Mouse (Mus musculus): ENCODE measurements around the gene Bcl6b. TPM values are rescaled to one million over a fixed set of nuclear protein-coding genes. Genes with fewer than 3 reads are reported as not detected.

Bcl6b gene
- total RNA-seq (2018; cell fraction: chromatin; rRNA removed), result not detected
- total RNA-seq (2018; cell fraction: cytosol; rRNA removed), result under 1 TPM in 12 of 26 experiments, not detected in 14; 0.03 to 0.33 (median 0.09) TPM
- 1 to 10 TPM in 2 of 26 experiments, under 1 TPM in 5, not detected in 19; 0.19 to 1.3 (median 0.23) TPM for total RNA-seq (2018; cell fraction: nucleus; rRNA removed)
- polyA plus RNA-seq (2018), result 0.14 TPM in 1 of 3 replicates, not detected in the others

GRCm38 (mm10) chr11:70229260-70230010 lies at the start of gene Bcl6b:
Gene Bcl6b (minus strand): TSS chr11:70229798.
- Histone ChIP-seq H3K79me2 (ENCODE audit: inconsistent target) (no peaks in the 10 kb centered on the region), H3K4me3 (ENCODE audit: inconsistent target) (peak within 1 kb of the TSS; percentile 2; the same call in 1 of the 2 replicates), H3K27ac (no peak within 1 kb of the TSS), H3K36me3 (ENCODE audit: inconsistent target) (no peaks in the 10 kb centered on the region)
- 2% methylated on average over 39 of the region's 39 CpGs for WGBS (ENCODE audit: missing documents)

DNA sequence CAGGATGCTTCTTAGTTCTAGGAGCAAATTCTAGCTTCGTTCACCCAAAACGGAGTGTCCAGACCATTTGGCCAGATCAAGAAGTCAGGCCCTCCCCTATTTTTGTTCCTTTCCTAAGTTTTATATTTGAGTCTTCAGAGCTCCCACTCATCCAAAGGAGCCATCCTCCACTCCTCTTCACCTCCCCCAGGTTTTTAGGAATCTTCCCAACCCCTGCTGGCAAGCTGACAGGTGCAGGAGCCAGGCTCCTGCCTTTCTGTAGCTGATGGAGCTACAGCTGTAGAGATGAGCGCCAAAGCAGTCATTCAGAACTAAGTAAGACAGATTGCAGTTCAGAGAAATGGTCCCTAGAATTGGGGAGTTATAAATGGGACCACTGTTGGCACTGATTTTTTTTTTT lies 49.4 kb upstream of the Bcl6b start:
- 98% methylated on average over 3 of the region's 3 CpGs for WGBS (ENCODE audit: missing documents)
- Histone ChIP-seq H3K36me3 (ENCODE audit: inconsistent target) (no peaks in the 10 kb centered on the region), H3K27ac (no peak overlapping the region), H3K4me3 (ENCODE audit: inconsistent target) (no peak overlapping the region), H3K79me2 (ENCODE audit: inconsistent target) (no peaks in the 10 kb centered on the region)

GRCm38 (mm10) chr11:70271641-70272040 lies 42.0 kb upstream of the Bcl6b start:
- H3K36me3 ChIP-seq (ENCODE audit: inconsistent target), result no peaks in the 10 kb centered on the region
- WGBS (ENCODE audit: missing documents), result 92% methylated on average over 7 of the region's 7 CpGs
- no peaks in the 10 kb centered on the region for H3K79me2 ChIP-seq (ENCODE audit: inconsistent target)

DNA sequence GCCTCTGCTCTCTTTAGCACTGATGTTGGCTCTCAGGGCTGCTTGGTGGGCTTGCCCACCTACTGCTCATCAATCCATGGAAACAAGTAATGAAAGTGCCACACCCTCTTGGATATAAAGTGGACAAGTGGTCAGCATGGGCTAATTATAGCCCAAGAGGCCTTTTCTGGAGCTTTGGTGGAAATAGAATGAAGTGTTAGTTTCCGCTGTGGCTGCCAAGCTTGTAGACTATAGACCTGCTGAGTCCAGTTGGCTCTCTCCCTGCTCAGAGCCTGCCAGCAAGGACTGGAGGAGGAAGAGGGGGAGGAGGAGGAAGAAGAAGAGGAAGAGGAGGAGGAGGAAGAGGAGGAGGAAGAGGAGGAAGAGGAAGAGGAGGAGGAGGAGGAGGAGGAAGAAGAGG lies 36.8 kb upstream of the Bcl6b start:
- no peak overlapping the region for H3K4me3 ChIP-seq (ENCODE audit: inconsistent target)
- 100% methylated on average over 1 of the region's 1 CpGs for WGBS (ENCODE audit: missing documents)
- H3K79me2 ChIP-seq (ENCODE audit: inconsistent target), result no peaks in the 10 kb centered on the region
- H3K36me3 ChIP-seq (ENCODE audit: inconsistent target), result no peaks in the 10 kb centered on the region
- no peak overlapping the region for H3K27ac ChIP-seq

More at GRCm38 (mm10) chr11:70271641-70272040, 42.0 kb upstream of the Bcl6b start:
- no peak overlapping the region for H3K27ac ChIP-seq
- H3K4me3 ChIP-seq (ENCODE audit: inconsistent target), result no peak overlapping the region

- H3K79me2 ChIP-seq (ENCODE audit: inconsistent target), result no peaks in the 10 kb centered on the region
- no peak overlapping the region for H3K4me3 ChIP-seq (ENCODE audit: inconsistent target)
- WGBS (ENCODE audit: missing documents), result 91% methylated on average over 4 of the region's 4 CpGs
- no peaks in the 10 kb centered on the region for H3K36me3 ChIP-seq (ENCODE audit: inconsistent target)
- H3K27ac ChIP-seq, result no peak overlapping the region
Observed at GRCm38 (mm10) chr11:70265819-70266218, 36.2 kb upstream of the Bcl6b start.

- WGBS (ENCODE audit: missing documents), result 42% methylated on average over 3 of the region's 3 CpGs
- H3K36me3 ChIP-seq (ENCODE audit: inconsistent target), result no peaks in the 10 kb centered on the region
- no peak overlapping the region for H3K27ac ChIP-seq
- H3K4me3 ChIP-seq (ENCODE audit: inconsistent target), result no peak overlapping the region
- H3K79me2 ChIP-seq (ENCODE audit: inconsistent target), result no peaks in the 10 kb centered on the region
Observed at GRCm38 (mm10) chr11:70265252-70265651, 35.7 kb upstream of the Bcl6b start.

GRCm38 (mm10) chr11:70259035-70259434 lies 29.4 kb upstream of the Bcl6b start:
- Histone ChIP-seq H3K36me3 (ENCODE audit: inconsistent target) (no peaks in the 10 kb centered on the region), H3K79me2 (ENCODE audit: inconsistent target) (no peaks in the 10 kb centered on the region), H3K4me3 (ENCODE audit: inconsistent target) (no peak overlapping the region), H3K27ac (no peak overlapping the region)
- WGBS (ENCODE audit: missing documents), result 95% methylated on average over 4 of the region's 4 CpGs

DNA sequence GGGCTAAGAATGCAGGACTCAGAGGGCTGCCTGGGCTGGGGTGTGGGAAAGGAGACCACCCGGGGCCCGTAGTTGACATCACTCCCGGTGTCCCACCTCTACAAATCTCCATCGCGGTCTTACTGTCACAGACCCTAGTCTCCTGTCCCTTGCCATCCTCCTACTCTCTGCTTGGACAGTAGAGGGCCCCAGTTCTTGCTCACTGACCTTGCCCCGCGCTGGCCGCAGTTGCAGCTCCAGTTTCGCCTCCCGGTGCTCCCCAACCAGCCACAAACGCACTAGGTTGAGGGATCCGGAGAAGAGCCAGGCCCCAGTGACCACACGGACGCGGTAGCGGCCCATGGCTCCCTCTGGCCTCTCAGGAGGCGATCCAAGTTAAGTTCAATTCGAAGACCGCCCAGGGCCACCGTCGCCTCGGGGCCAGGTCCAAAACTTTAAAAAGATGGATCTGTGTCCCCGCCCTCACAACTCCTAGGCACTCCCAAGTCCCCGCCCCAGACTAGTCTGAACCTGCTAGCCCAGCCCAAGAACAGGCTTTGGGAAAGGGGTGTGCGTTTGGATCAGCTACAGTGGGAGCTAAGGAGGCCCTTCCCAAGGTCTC lies 25.4 kb upstream of the Bcl6b start, which contains the start of gene Alox12:
Alox12 (minus strand) TSS at position 423 of the 601 bp plus-strand sequence.
- WGBS (ENCODE audit: missing documents), result 21% methylated on average over 25 of the region's 25 CpGs
- H3K4me3 ChIP-seq (ENCODE audit: inconsistent target), result no peak within 1 kb of the TSS
- no peaks in the 10 kb centered on the region for H3K79me2 ChIP-seq (ENCODE audit: inconsistent target)
- H3K36me3 ChIP-seq (ENCODE audit: inconsistent target), result no peaks in the 10 kb centered on the region
- no peak within 1 kb of the TSS for H3K27ac ChIP-seq

DNA sequence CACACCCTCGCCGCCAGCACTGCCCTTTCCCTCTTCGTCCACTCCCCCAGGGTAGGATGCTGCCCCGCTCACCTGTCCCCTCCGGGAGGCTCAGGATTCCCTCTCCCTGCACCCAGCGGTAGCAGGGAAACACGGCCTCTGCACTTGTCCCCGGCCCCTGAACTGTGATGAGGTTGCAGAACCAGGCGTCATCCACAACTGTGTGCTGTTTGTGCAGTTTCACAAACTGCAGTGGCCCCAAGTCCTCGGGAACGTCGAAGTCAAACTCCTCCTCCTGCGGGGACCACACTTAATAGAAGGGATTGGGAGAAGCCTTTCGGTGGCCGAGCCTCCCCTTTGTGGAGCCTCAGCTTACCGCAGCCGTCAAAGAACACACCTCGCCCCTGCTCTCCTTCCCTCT lies 24.7 kb upstream of the Bcl6b start:
- WGBS (ENCODE audit: missing documents), result 2% methylated on average over 16 of the region's 18 CpGs
- no peak overlapping the region for H3K4me3 ChIP-seq (ENCODE audit: inconsistent target)
- H3K27ac ChIP-seq, result no peak overlapping the region
- no peaks in the 10 kb centered on the region for H3K36me3 ChIP-seq (ENCODE audit: inconsistent target)
- H3K79me2 ChIP-seq (ENCODE audit: inconsistent target), result no peaks in the 10 kb centered on the region

GRCm38 (mm10) chr11:70251853-70252252 lies 22.3 kb upstream of the Bcl6b start:
- Histone ChIP-seq H3K4me3 (ENCODE audit: inconsistent target) (no peak overlapping the region), H3K36me3 (ENCODE audit: inconsistent target) (no peaks in the 10 kb centered on the region)
- WGBS (ENCODE audit: missing documents), result 92% methylated on average over 6 of the region's 8 CpGs

GRCm38 (mm10) chr11:70250150-70250549 lies 20.6 kb upstream of the Bcl6b start:
- H3K4me3 ChIP-seq (ENCODE audit: inconsistent target), result no peak overlapping the region
- no peaks in the 10 kb centered on the region for H3K36me3 ChIP-seq (ENCODE audit: inconsistent target)
- H3K27ac ChIP-seq, result no peak overlapping the region
- H3K79me2 ChIP-seq (ENCODE audit: inconsistent target), result no peaks in the 10 kb centered on the region
- WGBS (ENCODE audit: missing documents), result 23% methylated on average over 11 of the region's 11 CpGs

More at GRCm38 (mm10) chr11:70251853-70252252, 22.3 kb upstream of the Bcl6b start:
- no peaks in the 10 kb centered on the region for H3K79me2 ChIP-seq (ENCODE audit: inconsistent target)
- H3K27ac ChIP-seq, result no peak overlapping the region

- WGBS (ENCODE audit: missing documents), result 61% methylated on average over 9 of the region's 9 CpGs
- Histone ChIP-seq H3K27ac (no peak overlapping the region), H3K36me3 (ENCODE audit: inconsistent target) (no peaks in the 10 kb centered on the region), H3K4me3 (ENCODE audit: inconsistent target) (no peak overlapping the region), H3K79me2 (ENCODE audit: inconsistent target) (no peaks in the 10 kb centered on the region)
Observed at GRCm38 (mm10) chr11:70247136-70247845, 17.7 kb upstream of the Bcl6b start.

DNA sequence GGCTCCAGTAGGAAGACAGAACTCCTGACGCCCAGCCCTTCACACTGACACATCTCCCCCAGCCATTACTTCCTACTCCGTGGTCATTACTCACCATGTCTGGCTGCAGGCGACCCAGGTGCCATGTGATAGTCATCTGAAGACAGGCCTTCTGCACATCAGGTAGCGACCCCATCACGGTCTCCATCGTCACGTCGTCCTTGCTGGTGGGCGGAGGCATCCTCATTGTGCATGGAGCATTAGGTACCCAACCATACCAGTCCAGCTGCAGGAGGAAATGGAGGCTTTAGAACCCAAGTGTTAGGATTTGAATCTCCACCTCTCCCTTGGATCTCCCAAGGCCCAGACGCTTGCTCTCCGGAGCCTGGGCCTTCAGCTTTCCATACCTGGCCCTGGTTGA lies 13.0 kb upstream of the Bcl6b start:
- no peak overlapping the region for H3K27ac ChIP-seq
- WGBS (ENCODE audit: missing documents), result 79% methylated on average over 11 of the region's 11 CpGs
- no peak overlapping the region for H3K4me3 ChIP-seq (ENCODE audit: inconsistent target)
- peaks cover 25% of the 10 kb centered on the region for H3K79me2 ChIP-seq (ENCODE audit: inconsistent target)
- H3K36me3 ChIP-seq (ENCODE audit: inconsistent target), result no peaks in the 10 kb centered on the region

DNA sequence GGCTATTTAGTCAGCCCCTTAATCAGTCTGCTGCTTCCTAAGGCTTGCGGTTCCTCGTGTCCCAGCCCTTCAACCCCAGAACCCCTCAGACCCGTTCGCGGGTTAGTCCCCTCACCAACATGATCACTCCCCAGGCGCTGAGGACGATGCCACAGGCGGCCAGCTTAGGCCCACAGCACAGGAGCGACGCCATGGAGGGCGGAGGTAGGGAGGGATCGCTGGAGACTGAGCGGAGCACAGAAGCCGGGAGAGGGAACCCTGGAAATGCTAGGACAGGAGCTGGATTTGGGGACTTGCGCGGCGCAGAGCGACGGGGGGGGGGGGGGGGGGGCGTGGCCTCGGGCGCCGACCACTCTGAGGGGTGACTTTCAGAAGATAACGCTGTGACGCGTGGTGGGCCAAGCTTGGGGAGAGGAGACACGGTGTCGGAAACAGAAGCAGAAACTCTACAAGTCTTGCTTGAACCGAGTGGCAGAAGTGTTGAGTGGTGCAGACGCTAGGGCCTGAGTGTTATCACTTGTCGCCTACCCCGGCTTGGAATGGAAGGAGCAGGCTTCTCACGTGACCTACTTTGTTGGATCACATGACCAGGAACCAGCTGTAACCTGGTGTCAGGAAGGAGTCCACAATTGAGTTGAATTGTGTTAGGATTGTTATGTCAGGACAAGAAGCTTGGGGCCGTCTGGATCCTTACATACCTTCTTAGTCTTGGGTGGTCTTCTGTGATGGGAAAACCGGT lies 10.1 kb upstream of the Bcl6b start, which contains the start of the genes Gm21988 and Rnasek:
Gm21988 (minus strand) TSS at position 290 of the 739 bp plus-strand sequence.
Rnasek (minus strand) TSS at position 302 of the 739 bp plus-strand sequence.
- peak within 1 kb of the TSS; percentile 90 for H3K27ac ChIP-seq
- H3K4me3 ChIP-seq (ENCODE audit: inconsistent target), result peak within 1 kb of the TSS; percentile 100
- H3K36me3 ChIP-seq (ENCODE audit: inconsistent target), result peaks cover 12% of the 10 kb centered on the region; the same call in 1 of the 2 replicates
- 2% methylated on average over 29 of the region's 35 CpGs for WGBS (ENCODE audit: missing documents)
- H3K79me2 ChIP-seq (ENCODE audit: inconsistent target), result peaks cover 25% of the 10 kb centered on the region
